Mouse (Mus musculus) thymus, postnatal 25 days (tissue): ENCODE measurements around the gene Pink1.

Source experiments
- DNase-seq: peaks from one replicate; pipeline ENCODE4 v3.0.0; 2022

The Pink1 gene

DNA sequence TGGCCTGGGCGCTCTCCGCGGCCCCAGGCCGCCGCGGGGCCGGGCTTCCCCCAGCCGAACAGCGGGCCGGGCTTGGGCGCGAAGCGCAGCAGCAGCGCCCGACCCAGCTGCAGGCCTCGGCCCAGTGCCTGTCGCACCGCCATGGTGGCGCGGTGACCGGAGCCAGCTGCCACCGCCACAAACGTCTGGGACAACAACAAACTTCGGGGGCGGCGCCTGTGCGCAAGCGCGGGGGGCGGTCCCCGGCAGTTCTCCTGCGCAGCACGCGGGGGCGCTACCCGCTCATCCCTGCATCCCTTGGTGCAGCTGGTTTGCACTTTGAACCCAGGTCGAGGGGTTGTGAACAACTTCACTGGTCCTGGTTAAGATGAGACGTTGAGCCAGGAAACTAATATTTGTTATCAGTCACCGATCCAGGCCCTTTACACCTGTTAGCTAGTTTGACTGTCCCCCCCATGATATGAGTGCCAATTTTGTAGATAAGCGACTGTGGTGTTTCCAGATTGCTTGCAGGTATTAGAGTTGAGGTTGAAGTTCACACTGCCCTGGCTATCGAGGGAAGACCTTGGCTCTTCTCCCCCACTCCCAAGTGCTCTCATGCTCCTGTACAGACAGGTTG is at the start of gene Pink1:
TSS of gene Pink1 (minus strand) at position 231 of the 619 bp plus-strand sequence.
- peak; percentile 94 for DNase-seq

DNA sequence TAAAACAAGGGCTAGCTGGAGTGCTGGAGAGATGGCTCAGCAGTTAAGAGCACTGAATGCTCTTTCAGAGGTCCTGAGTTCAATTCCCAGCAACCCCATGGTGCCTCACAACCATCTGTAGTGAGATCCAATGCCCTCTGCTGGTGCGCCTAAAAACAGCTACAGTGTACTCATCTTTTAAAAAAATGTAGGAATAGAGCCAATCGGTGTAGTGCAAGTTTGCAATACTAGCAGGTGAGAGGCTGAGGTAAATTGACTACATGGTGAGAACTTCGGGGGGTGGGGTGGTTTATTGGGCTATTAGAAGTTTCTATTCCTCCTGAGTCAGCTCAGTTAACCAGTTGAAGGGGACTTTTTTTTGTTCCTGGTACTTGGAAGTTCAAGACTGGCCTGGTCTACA is 49.0 kb upstream of the Pink1 start:
- DNase-seq = no peak

GRCm38 (mm10) chr4:138370996-138371516 is 44.9 kb upstream of the Pink1 start:
- DNase-seq = no peak

- DNase-seq = no peak
Measured at GRCm38 (mm10) chr4:138368498-138369260, 42.6 kb upstream of the Pink1 start.

GRCm38 (mm10) chr4:138367641-138368497 is 41.8 kb upstream of the Pink1 start, which contains the start of gene Cda:
Gene Cda, minus strand, starts transcription at chr4:138367992.
- DNase-seq = no peak

DNA sequence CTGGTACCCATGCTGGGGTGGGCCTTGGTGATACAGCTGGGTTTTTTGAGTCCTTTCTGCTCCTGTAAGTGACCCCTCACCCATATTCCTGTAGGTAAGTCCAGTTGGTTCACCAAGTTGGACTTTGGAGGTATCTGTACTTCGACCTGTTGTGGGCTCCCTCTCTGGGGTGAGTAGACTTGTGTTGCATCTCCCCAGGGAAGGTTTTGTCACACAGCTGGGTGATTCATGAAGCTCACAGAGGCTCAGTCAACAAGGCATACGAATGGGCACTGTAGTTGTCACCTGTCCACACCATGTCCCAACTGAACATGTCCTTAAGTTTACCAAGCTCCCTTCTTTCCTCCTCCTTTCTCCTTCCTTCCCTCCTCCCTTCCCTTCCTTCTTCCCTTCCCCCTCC is 40.5 kb upstream of the Pink1 start:
- no peak for DNase-seq

DNA sequence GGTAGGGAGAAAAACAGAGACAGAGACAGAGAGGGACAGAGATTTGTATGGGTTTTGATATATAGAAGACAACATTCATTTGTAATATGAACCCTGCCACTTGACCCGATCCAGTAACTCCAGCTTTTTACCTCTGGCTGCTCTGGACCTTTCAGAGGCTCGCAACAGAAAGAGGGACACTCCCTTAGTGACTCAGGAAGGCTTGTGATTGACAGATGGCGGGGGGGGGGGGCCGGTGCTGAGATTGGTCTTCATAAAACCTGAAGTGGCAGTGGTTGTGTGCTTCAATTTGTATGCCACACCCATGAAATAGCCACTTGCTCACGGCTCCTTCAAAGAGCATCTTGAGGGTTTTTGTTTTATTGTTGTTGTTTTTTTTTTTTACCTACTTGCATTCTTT is 37.4 kb upstream of the Pink1 start:
- DNase-seq = no peak

DNA sequence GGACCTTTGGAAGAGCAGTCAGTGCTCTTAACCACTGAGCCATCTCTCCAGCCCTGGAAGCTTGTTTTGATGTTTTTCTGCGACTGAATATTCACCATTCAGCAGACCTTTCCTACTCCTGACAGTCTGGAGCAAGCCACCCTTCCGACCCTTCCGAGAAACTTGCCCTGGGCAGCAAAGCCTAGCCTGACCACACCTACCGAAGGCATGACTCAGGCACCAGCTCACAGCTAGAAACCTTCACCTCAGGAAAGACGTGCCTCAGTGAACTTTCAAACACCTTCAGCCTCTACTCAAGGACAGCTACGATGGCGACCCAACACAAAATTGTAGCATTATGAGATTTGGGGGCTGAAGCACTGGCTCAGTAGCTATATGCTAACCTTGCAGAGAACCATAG is 36.8 kb upstream of the Pink1 start:
- DNase-seq = no peak

- DNase-seq = no peak
Measured at GRCm38 (mm10) chr4:138361370-138361821, 35.3 kb upstream of the Pink1 start.

GRCm38 (mm10) chr4:138358176-138358575 is 32.1 kb upstream of the Pink1 start:
- DNase-seq = no peak

GRCm38 (mm10) chr4:138356551-138356950 is 30.4 kb upstream of the Pink1 start:
- no peak for DNase-seq

DNA sequence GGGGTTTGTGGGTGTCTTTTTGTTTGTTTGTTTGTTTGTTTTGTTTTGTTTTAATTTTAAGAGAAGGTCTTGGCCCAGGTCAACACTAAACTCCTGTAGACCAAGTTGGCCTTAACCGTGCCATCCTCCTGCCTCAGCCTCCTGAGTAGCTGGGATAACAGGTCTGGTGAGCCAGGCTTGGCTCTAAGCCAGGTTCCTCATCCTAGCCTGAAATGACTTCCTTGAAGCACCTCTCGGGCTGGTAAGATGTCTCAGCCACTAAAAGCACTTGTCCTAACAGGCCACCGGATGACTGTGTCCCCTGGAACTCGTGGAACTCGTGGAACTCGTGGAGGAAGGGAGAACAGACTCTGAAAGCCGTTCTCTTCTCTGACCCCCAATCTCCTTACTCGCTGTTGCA is 30.0 kb upstream of the Pink1 start:
- DNase-seq = no peak

- DNase-seq = no peak
Measured at GRCm38 (mm10) chr4:138355496-138355895, 29.4 kb upstream of the Pink1 start.

DNA sequence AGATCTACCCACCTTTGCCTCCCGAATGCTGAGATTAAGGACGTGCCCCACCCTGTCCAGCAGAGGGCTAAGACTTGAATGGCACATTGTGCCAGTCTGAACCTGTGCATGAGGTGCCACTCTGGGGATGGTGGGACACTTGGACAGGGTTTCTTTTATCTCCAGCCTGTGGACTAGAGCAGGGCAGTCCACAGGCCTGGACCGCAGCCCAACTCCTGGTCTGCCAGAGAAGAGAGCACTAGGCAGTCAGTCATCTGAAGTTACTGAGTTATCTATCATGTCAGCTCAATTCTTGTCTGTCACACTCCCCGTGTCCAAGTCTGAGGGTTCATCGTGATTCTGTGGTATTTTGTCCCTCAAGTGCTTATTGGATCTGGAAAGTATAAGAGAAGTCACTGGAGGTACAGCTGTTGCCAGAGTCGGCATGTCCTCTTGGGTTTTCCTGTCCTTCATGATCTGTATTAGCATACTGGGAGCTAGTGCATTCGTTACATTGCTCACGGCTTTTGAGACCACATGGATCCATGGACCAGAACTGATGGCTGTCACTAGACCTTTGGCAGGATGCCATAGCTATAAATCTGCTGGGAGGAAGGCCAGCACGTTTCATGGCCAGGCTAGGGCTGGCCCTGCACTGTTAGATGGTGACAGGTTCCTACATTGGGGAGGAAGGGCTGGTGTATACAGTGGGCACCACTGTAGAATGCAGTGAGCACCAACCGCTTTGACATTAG is 27.5 kb upstream of the Pink1 start:
- DNase-seq = no peak

- no peak for DNase-seq
Measured at GRCm38 (mm10) chr4:138352692-138353091, 26.6 kb upstream of the Pink1 start.

- no peak for DNase-seq
Measured at GRCm38 (mm10) chr4:138351821-138352220, 25.7 kb upstream of the Pink1 start.

DNA sequence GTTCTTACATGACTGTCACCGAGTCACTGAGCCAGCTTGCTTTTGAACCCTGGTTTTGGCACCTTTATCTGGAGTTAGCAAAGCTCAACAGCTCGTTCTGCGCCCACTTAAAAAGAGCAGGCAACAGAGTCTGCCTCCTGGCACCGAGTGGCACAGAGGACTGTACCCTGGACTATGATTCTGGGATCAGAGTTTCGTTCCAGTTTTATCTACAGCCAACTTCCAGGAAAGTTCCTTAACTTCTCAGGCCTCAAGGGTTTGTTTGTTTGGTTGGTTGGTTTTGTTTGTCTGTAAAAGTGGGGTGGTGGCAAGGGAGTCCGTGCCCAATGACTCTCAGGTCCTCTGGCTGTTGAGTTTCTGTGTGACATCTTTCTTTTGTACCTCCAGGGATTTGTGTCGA is 22.6 kb upstream of the Pink1 start:
- no peak for DNase-seq

DNA sequence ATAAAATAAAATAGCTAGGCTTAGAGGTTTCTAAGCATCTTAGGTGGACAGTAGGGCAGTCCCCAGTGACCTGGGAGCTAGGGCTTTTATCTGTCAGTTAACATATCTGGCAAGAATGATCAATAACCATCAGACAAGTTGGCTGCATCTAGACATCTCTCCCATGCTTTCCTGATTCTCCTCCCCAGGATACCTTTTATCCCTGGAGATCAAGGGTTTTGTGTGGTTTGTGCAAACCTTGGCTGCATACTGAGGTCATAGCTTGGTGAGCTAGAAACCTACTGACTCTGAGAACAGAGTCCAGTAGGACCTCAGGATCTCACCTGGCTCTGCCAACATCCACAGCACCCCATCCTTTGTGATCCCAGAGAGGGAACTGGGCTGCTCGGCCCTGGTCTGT is 21.2 kb upstream of the Pink1 start:
- no peak for DNase-seq

- no peak for DNase-seq
Measured at GRCm38 (mm10) chr4:138344891-138345545, 18.9 kb upstream of the Pink1 start.

GRCm38 (mm10) chr4:138343341-138343837 is 17.3 kb upstream of the Pink1 start:
- DNase-seq = no peak

GRCm38 (mm10) chr4:138342778-138343177 is 16.7 kb upstream of the Pink1 start:
- DNase-seq = no peak

DNA sequence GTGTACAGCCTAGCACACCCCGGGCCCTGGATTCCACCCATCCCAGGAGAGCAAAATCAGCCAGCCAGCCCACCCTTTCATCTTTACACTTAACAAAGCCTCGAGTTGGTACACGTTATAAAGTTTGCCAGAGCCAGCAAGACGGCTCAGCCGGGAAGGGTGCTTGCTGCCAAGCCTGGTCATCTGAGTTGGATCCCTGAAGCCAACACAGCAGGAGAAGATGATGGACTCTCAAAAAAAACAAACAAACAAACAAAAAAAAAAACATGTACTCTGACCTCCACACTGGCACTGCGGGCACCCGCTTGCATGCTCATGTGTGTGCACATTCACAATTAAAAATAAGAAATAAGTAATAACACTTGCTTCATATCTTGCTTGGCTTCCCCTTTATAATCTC is 15.9 kb upstream of the Pink1 start:
- no peak for DNase-seq
